Mouse (Mus musculus) ovary, adult 18-20 months (tissue): ENCODE measurements around the gene Ppp1r12a.

ENCODE experiments used
- DNase-seq: peaks from one replicate; pipeline ENCODE4 v3.0.0; 2022; ENCODE audit warnings: low spot score, mixed read lengths

The Ppp1r12a gene

DNA sequence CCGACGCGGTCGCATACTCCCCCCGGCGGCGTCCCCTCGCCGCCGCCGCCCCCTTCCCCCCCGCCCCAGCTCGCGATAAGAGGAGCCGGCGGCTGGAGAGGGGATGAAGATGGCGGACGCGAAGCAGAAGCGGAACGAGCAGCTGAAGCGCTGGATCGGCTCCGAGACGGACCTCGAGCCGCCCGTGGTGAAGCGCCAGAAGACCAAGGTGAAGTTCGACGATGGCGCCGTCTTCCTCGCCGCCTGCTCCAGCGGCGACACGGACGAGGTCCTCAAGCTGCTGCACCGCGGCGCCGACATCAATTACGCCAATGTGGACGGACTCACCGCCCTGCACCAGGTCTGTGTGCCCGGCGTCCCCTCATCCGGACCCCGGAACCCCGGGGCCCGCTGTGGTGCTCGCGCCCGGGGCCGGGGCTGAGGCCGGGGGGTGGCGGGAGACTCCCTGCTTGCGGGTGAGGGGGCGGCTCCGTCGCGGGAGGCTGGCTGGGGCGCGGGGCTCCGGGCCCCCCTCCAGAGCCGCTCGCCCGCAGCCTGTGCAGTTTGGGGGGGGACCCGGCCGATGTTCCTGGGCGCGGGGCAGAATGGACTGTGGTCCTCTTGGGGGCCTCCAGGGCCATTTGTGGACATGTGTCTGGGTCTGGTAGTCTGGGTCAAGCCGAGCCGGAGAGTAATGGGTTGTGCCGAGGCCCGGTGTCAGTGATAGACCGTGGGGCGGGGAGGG lies 466 bp downstream of the Ppp1r12a start:
- DNase-seq = no peak

- no peak for DNase-seq
Measured at GRCm38 (mm10) chr10:108163021-108163410, 1.0 kb downstream of the Ppp1r12a start.

DNA sequence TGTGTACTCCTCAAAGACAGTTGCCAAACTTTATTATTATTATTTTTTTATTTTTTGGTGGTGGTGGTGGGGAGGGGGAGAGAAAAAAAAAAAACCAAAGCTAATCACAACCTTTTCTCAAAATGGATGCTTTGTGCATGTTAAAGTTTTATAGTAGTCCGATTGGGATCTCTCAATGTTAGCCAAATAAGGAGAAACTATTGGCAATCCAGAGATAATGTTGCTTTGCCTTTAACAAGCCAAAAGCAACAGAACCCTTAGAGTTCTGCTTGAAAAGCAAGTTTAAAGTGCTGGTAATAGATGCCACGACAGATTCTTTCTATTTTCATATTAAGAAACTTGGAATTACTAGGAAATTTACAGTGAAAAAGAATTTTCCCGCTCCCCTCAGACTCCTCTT lies 1.5 kb downstream of the Ppp1r12a start:
- no peak for DNase-seq

DNA sequence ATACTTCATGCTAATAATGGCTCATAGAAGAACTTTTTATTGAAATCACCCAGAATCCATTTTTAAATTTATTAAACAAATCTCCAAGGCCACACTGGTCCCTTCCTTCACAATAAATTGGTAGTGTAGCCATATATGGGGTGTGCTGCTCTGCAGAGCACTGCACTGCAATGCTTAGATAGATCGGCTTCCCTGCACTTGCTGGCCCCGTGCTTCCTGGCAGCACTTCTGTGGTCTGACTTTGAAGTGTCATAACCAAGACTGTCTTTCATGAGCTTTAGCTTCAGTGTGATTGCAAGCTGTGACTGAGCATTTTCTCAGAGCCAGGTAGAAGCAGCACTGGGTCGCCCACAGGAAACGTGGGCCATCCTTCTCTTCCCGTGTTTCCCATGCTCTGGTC lies 5.8 kb downstream of the Ppp1r12a start:
- no peak for DNase-seq

DNA sequence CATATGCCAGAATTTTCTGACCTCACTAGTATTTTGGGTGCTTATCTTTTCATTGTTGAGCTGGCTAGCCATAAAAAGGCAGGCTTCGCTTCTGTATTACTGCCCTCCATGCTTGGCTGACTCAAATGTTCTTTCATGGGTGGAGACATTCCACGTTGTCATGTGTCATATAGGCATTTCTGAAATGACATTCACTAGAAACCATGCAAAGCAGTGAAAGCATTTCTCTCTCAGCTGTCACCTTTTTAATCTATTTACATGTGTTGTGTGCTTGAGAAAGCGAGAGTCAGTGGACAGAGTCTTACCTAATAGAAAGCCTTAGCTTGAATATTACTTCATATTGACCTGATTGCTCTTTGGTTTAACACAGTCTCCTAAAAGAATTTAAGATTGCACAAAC lies 8.8 kb downstream of the Ppp1r12a start:
- DNase-seq = no peak

GRCm38 (mm10) chr10:108171637-108172036 lies 9.6 kb downstream of the Ppp1r12a start:
- no peak for DNase-seq

DNA sequence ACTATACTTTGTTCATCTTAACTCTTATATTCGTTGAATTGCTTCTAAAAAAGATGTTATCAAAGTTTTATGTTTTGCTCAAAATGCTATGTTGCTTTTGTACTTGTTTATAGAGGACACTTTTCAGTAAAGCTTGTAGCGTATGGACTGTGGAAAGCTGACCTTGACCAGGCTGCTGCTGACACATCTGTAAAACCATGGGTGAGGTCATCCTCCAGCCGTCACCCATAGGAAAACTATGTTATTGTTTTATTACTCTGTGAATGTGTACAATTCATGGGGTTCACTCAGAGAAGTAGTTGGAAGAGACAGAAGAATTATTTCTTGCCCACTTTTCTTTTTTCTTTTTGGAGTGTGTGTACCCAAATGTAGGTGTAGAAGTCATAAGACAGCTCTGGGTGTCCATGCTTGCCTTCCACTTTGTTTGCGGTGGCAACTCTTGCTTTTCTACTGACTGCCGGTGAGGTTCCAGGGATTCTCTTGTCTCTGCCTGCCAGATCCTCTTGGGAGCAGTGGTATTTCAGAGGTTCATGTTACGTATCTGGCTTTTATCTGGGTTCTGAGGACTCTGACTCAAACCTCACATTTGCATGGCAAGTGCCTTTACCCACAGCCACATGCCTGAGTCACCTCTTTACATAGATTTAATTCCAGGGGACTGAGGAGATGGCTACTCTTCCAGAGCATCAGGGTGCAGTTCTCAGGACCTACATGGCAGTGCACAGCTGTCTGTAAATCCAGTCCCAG lies 11.0 kb downstream of the Ppp1r12a start:
- DNase-seq = no peak

- no peak for DNase-seq
Measured at GRCm38 (mm10) chr10:108174107-108174506, 12.1 kb downstream of the Ppp1r12a start.

- no peak for DNase-seq
Measured at GRCm38 (mm10) chr10:108175885-108176284, 13.9 kb downstream of the Ppp1r12a start.

GRCm38 (mm10) chr10:108178285-108178848 lies 16.4 kb downstream of the Ppp1r12a start:
- no peak for DNase-seq

DNA sequence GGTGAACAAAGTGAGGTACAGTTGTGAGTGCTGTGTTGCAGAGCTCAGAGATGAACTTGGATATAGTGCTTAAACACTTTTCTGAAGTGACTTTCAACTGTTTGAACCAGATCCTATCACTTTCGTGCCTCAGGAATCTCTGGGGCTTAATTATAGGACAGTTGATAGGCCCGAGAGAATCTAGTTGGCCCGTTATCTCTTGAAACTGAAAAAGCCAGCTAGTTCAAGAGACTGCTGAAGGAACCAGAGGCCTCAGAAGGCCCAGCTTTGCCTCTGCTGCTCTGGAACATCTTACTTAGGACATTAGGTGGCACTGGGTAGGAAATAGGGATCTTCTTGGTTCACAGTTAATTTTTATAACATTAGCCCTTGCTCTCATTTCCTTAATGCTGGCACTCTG lies 17.4 kb downstream of the Ppp1r12a start:
- no peak for DNase-seq

DNA sequence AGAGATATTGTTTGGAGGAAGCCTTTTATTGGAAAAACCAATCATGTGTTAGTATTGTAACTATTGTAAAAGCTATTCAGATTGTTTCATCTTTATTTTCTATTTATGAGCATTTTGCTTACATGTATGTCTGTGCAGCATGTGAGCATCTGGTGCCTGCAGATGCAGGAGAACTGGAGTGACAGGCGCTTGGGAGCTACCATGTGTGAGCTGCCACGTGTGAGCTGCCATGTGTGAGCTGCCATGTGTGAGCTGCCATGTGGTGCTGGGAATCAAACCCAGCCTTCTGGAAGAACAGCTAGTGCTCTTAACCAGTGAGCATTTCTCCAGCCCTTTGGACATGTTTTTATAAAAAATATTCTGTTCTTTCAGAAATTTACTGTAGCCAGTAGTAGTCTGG lies 18.3 kb downstream of the Ppp1r12a start:
- DNase-seq = no peak

GRCm38 (mm10) chr10:108181893-108182292 lies 19.9 kb downstream of the Ppp1r12a start:
- DNase-seq = no peak

DNA sequence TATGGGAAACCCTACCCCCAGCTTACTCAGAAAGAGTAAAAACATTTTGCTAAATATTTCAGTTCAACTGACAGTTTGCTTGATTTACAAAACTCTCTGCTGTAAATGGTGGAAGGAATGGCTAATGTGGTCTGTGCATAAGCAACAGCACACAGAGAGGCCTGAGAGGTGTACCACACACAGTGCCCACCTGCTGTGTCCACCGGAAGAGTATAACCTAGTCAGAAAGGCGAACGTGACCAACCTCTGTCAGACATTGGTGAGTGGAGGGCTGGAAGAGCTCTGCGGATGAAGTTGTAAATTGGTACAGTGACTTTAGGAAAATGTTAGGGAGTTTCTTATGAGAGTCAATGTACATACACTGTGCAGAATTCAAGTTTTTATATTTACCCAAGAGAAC lies 20.4 kb downstream of the Ppp1r12a start:
- DNase-seq = no peak

DNA sequence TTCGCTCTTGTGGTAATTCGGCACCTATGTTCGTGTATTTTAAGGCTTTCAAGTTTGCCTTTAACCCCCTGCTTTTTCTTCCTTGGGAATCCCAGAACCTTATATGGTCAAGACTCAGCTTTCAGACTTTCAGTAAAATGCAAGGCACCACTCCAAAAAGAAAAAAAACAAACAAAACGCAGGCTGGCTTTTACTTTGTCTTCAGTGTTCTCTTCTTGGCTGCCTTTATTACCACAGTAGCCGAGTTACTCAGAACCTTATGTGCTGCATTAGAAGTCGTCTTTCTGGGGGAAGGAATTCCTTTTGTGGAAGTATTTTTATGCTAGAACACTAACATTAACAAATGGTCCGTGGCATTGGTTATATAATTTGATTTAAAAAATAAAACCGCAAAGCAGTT lies 22.8 kb downstream of the Ppp1r12a start:
- no peak for DNase-seq

DNA sequence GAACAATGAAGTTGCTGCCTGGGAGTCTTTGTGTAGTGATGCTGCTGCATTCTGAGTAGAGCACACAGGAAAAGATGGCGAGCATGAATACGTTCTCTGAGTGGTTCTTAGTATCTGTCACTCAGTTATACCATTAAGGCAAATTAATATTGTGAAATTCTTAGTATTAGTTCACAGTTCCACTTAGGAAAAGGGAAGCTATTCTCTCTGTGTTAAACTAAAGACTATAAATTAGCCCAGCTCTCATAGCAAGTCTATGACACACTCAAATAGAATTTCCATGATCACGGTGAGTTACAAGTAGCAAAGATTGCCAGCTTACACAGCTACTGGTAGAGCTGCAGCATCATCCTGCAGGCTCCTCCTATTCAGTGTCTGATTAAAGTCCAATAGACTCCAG lies 23.3 kb downstream of the Ppp1r12a start:
- no peak for DNase-seq

DNA sequence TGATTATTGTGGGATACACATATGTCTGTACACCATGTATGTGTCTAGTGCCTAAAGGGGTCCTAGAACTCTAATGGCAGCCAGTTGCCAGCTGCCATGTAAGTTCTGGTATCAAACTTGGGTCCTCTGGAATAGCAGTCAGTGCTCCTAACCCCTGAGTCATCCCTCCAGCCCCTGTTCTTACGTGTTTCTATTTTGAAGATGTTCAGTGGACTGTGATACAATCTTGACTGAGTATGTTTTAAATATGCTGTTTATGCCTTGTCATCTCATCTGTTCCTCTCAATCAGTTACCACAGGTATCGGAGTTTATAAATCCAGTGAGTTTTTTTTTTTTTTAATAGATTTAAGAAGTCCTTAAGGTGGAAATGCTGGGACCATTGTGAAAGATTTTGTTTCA lies 27.3 kb downstream of the Ppp1r12a start:
- no peak for DNase-seq

GRCm38 (mm10) chr10:108189986-108190385 lies 28.0 kb downstream of the Ppp1r12a start:
- no peak for DNase-seq

DNA sequence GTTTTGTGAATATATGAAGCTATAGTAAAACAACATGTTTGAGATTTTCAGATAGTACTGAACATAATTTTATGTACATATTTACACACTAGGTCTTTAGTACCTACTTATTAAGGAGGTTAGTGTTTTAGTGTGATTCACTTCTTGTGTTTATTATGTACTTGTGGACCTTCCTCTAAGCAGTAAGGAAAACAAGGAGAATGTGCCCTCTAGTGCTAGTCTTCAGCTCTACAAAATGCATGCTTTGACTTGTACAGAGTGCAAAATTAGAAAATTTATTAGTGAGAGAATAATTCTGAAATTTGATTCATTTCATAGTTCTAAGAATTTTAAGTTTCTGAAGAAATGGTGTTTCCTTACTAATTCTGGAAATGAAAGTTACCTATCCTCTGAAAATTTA lies 28.6 kb downstream of the Ppp1r12a start:
- no peak for DNase-seq

DNA sequence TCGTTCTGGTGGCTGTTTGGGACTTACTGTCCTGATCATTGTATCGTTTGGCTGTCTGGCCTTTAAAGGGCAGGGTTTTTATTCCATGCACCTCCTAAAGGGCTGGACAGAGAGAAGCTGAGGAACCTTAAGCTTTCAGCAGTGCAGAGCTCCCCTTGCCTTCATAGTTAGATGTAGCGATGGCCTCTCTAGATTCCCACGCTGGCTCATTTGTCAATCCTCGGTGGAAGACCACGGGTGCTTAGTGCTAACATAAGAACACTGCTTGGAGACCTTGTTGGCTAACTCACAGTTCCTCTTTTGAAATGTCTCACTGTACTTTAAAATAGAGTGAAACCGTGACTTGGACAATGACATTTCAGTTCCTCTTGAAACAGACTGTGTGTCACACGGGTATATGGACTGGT lies 29.4 kb downstream of the Ppp1r12a start:
- DNase-seq = no peak

DNA sequence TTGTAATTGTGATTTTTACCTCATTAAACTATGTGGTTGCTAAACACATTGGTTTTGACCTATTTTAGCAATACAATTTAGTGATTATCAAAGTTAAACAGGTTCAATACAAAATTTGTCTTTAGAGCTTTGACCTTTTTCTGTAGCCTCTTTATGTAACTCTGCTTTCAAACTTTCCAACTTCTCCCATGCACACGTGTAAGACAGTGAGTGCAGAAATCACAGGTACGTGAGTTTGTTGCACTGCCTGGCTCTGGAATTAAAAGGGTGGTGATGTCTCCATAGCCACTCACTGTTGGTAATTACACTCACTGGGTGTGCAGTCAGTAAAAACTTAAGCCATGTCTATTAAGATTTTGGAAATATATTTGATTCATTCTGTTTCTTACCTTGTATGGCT lies 30.3 kb downstream of the Ppp1r12a start:
- DNase-seq = no peak

DNA sequence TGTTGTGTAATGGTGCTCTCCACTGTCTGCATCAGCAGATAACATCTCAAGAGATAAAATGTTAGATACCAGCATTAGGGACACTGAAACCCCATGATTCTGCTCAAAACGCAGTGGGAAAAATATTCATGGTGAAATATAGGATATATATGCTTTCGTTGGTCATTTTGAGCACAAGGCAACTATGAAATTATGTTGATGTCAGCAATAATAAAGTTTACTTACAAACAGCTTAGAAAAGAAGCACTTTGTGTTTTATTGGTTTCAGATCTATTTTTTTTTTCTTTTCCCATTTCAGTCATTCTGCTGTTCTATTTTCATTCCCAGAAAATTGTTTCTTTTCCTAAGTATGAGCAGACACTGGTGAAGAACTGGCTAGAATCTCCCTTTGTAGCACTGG lies 34.1 kb downstream of the Ppp1r12a start:
- DNase-seq = no peak

- no peak for DNase-seq
Measured at GRCm38 (mm10) chr10:108197498-108197897, 35.5 kb downstream of the Ppp1r12a start.
